Mouse (Mus musculus): ENCODE measurements around the gene Mapk13. TPM values are rescaled to one million over a fixed set of nuclear protein-coding genes. Genes with fewer than 3 reads are reported as not detected.
"Not testable (repeated sequence)": the region's sequence is repeated elsewhere in the genome, so short reads cannot be mapped to it uniquely, and the experiment has no call there.

Gene Mapk13
- total RNA-seq, 2 experiments from 2014 or later: 0.13 TPM; not detected in 1

DNA sequence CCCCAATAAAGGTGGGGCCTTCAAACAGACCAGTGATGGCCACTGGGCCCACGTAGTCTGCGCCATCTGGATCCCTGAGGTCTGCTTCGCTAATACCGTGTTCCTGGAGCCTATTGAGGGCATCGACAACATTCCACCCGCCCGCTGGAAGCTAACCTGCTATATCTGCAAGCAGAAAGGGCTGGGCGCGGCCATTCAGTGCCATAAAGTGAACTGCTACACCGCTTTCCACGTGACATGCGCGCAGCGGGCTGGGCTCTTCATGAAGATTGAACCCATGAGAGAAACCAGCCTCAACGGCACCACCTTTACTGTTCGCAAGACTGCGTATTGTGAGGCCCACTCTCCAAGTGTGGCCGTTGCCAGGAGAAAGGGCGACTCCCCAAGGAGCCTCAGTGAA lies 37.7 kb downstream of the Mapk13 start:
- TF ChIP-seq CTCF (IDR thresholded peaks at IDR 0.05): no peak
- no peak overlapping the region for H3K27ac ChIP-seq
- no peak for DNase-seq
- intact Hi-C loops (cut with DNase I): no loop called here
- H3K4me3 ChIP-seq: no peak overlapping the region

DNA sequence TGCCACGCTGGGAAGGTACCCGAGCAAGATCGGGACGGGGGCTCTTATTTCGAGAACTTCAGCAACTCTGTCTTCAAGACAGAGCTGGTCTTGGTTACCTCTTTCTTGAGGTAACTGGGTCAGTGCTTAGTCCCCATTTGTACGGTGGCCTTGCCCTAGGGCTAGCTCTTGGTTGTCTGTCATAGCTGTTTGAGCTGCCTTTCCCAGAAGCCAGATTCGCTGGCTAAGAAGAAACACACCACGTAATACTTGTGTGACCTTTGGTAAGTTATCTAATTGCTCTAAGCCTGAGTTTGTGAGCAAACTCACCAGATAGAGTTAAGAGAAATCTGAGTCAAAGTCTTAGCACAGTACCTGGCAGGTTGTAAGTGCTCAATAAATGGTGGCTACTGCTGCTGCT lies 39.6 kb downstream of the Mapk13 start:
- no peak overlapping the region for H3K4me3 ChIP-seq
- intact Hi-C loops (cut with DNase I): no loop called here
- no peak for TF ChIP-seq CTCF (IDR thresholded peaks at IDR 0.05)
- H3K27ac ChIP-seq: 0 out of 2 replicates have a peak overlapping the region, but pooled peaks have one; percentile 17
- DNase-seq: no peak

DNA sequence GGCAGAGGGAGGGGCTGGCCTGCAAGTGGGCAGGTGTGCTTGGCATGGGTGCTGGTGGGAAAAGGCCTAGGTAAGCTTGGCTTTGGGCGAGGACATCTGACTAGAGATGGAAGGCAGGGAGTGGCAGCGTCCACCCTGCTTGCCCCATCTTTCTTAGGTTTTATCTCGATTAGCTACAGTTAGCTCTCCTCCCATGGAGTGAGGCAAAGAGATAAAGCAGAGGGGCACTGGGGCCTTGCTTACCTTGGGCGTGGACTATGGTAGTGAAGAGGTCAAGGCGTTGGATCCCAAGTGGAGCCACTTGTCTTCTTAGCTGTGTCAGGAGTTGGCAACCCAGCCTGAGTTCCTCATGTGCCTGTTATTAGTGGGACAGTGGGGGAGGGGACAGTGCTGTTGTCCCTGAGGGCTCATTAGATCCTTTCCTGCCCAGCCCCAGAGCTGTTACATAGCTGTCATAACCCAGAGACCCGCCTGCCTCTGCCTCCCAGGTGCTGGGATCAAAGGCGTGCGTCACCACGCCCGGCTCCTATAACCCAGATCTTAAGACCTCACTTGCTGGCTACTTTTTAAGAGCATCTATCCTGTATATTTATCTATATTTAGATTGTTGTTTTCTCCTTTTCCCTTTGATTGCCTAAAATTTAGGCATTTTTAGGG lies 40.2 kb downstream of the Mapk13 start:
- no peak for TF ChIP-seq CTCF (IDR thresholded peaks at IDR 0.05)
- intact Hi-C loops (cut with DNase I): no loop called here

DNA sequence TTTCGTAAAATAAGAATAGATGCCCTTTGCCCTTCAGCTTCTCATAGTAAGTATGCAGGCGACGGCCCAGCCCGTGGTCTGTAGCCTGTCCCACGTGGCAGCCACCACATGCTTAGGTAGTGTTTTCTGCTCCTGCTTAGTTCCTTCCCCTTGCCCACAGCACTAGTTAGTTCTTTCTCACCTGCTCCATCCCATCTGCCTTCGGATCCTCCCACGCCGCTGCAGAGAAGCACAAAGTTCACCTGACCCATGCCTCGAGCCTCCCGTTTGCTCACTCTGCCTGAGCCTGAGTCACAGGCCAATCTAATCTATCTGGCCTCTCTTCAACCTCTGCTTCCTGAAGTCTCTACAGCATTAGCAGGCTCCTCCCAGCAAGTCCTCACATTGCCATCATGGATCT lies 43.2 kb downstream of the Mapk13 start:
- intact Hi-C loops (cut with DNase I): no loop called here
- no peak overlapping the region for H3K27ac ChIP-seq
- no peak for DNase-seq
- TF ChIP-seq CTCF (IDR thresholded peaks at IDR 0.05): no peak
- H3K4me3 ChIP-seq: no peak overlapping the region

More for the DNA sequence above, 40.2 kb downstream of the Mapk13 start:
- DNase-seq: no peak
- no peak overlapping the region for H3K4me3 ChIP-seq
- 0 out of 2 replicates have a peak overlapping the region, but pooled peaks have one; percentile 17 for H3K27ac ChIP-seq

DNA sequence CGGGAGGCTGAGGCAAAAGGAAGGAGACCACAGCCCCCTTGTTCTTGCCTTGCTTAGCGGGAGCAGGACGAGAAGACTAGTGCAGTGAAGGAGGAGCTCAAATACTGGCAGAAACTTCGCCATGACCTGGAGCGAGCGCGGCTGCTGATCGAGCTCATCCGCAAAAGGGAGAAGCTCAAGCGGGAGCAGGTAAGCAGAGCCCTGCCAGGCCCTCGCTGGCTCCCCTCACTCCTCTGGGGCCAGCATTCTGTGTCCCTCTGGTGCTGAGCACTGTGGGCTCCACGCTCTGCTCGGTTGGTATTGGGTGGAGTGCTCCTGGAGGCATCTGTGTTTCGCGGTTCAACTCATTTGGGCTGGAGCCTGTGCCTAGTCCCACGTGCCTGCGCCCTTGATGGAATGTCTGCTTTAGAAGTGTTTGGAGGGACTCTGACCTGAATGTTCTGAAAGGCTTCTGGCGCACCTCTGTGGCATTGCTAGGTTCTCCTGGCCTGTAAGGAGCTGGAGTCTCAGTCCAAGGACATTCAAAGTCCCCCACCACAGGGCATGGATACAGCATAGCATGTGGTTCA lies 45.5 kb downstream of the Mapk13 start:
- Histone ChIP-seq H3K4me3 (no peak overlapping the region), H3K27ac (no peak overlapping the region)
- no peak for TF ChIP-seq CTCF (IDR thresholded peaks at IDR 0.05)
- intact Hi-C loops (cut with DNase I): no loop called here
- no peak for DNase-seq

- no peak for TF ChIP-seq CTCF (IDR thresholded peaks at IDR 0.05)
- H3K27ac ChIP-seq: no peak overlapping the region
- no peak for DNase-seq
- no peak overlapping the region for H3K4me3 ChIP-seq
- intact Hi-C loops (cut with DNase I): no loop called here
Observed at GRCm38 (mm10) chr17:28815384-28816004, 46.4 kb downstream of the Mapk13 start.

DNA sequence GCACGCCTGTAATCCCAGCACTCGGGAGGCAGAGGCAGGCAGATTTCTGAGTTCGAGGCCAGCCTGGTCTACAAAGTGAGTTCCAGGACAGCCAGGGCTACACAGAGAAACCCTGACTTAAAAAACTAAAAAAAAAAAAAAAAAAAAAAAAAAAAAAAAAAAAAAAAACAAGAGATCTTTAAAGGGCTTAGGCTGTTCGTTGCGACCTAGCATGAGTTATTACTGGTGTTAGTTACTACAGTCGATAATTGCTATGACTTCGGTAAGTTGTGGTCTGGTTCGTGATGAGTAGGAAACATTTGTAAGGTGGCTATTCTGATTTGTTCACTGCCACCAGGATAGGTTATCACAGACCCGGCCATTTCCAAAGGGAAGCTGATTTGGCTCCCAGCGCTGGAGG lies 47.2 kb downstream of the Mapk13 start:
- H3K4me3 ChIP-seq; DNase-seq; H3K27ac ChIP-seq; intact Hi-C loops (cut with DNase I): not testable (repeated sequence)

DNA sequence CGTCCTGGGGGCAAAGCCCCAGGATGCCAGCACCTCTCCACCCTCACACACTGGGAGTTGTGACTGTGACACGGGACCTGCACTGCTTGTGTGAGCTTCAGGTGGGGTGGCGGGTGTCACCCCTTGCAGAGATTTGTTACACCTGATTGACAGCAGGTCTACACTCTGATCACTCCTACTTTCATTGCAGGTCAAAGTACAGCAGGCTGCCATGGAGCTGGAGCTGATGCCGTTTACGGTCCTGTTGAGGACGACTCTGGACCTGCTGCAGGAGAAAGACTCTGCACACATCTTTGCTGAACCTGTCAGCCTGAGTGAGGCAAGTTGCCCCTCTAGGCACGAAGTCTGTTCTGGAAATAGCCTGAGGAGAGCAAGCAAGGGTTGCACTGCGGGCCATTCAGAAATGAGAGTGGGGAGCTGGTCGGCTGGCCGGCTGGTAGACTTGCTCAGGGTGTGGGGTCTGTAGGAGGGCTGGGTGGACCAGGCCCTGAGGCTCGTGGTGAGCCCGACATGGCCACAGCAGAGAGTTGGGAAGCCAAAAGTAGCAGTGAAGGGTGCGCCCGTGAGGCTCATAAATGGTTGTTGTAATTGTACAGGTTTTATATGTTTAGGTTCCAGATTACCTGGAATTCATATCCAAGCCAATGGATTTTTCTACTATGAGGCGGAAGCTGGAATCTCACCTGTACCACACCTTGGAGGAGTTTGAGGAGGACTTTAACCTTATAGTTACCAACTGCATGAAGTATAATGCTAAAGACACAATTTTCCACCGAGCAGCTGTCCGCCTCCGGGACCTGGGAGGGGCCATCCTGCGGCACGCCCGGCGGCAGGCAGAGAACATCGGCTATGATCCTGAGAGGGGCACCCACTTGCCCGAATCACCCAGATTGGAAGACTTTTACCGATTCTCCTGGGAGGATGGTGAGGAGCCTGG lies 48.0 kb downstream of the Mapk13 start:
- H3K27ac ChIP-seq: no peak overlapping the region
- no peak overlapping the region for H3K4me3 ChIP-seq
- no peak for TF ChIP-seq CTCF (IDR thresholded peaks at IDR 0.05)
- DNase-seq: no peak
- intact Hi-C loops (cut with DNase I): no loop called here

GRCm38 (mm10) chr17:28820189-28820588 lies 51.1 kb downstream of the Mapk13 start:
- Histone ChIP-seq H3K4me3 (no peak overlapping the region), H3K27ac (no peak overlapping the region)
- no peak for DNase-seq
- TF ChIP-seq CTCF (IDR thresholded peaks at IDR 0.05): no peak
- intact Hi-C loops (cut with DNase I): no loop called here

GRCm38 (mm10) chr17:28823004-28823745 lies 54.1 kb downstream of the Mapk13 start:
- Histone ChIP-seq H3K27ac (no peak overlapping the region), H3K4me3 (no peak overlapping the region)
- no peak for TF ChIP-seq CTCF (IDR thresholded peaks at IDR 0.05)
- no peak for DNase-seq
- intact Hi-C loops (cut with DNase I): no loop called here

DNA sequence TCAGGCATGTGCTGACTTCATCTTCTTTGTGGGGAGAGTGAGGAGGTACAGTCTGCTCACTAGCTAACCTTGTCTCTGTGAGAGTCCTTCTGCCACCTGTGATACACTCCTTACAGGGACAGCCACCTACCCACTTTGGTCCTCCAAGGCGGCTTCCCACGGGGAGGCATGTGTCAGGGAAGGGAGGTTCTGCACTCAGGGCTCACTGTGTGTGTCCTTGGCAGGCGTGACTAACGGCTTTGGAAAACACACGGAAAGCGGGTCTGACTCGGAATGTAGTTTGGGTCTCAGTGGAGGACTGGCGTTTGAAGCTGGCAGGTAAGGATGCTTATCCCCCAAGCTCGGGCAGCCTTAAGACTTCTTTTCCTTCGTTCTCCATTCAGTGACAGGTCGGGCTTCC lies 54.7 kb downstream of the Mapk13 start:
- Histone ChIP-seq H3K4me3 (no peak overlapping the region), H3K27ac (no peak overlapping the region)
- intact Hi-C loops (cut with DNase I): no loop called here
- no peak for TF ChIP-seq CTCF (IDR thresholded peaks at IDR 0.05)
- no peak for DNase-seq

DNA sequence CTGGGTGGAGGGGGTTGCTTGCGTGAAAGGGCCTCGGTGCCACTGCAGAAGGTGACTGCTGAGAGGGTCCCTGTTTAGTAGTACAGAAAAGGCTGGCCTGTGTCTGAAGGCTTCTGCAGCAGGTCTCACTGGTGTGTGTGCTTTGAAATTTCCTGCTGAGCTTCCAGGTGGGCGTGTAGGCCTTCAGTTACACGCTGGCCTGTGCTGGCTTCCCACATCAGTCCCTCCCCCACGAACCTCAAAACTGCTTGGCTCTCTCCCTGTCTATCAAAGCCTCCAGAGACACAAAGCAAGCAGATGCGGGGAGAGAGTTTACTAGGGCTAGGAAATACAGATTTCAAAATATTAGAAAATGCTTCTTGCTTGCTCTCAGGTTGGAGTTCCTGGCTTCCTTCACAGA lies 55.8 kb downstream of the Mapk13 start:
- intact Hi-C loops (cut with DNase I): no loop called here
- no peak overlapping the region for H3K4me3 ChIP-seq
- DNase-seq: no peak
- H3K27ac ChIP-seq: no peak overlapping the region
- TF ChIP-seq CTCF (IDR thresholded peaks at IDR 0.05): no peak
